Mouse (Mus musculus): ENCODE results near the gene Ankrd66.

GRCm38 (mm10) chr17:43554516-43555403 is 11.3 kb upstream of the Ankrd66 start:
- TF ChIP-seq POLR2A (IDR thresholded peaks at IDR 0.05; ENCODE audit: low read depth, low read length): no peak
- no peak for TF ChIP-seq CTCF (IDR thresholded peaks at IDR 0.05; ENCODE audit: borderline replicate concordance, insufficient read depth, low read length)
